Mouse (Mus musculus): ENCODE data around the gene Greb1. TPM values are rescaled to one million over a fixed set of nuclear protein-coding genes. Genes with fewer than 3 reads are reported as not detected.
"Not testable (repeated sequence)": the region's sequence is repeated elsewhere in the genome, so short reads cannot be mapped to it uniquely, and the experiment has no call there.

Gene Greb1
- total RNA-seq, 1 experiment, result 3.2 TPM

DNA sequence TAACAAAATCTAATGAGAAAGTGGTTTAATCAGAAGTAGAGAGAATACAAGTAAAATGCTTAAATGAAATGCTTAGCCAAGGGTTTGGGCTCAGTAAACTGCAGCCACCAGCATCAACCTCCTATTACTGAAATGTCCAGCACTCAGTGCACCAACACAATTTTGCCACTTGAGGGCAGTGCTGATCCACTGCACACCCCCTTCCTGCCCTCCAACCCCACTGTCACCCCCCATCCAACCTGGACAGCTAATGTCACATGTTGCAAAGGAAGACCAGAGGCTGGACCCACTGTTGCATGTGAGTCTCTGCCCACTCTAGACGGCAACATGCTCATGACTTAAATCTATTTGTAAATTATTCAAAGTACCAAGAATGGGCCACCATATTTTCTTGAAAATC lies 83.0 kb downstream of the Greb1 start:
- TF ChIP-seq HCFC1 (IDR thresholded peaks at IDR 0.05; ENCODE audit: borderline replicate concordance, insufficient read depth, low read length) (no peak), CHD2 (IDR thresholded peaks at IDR 0.05; ENCODE audit: low read depth, low read length) (no peak), ZC3H11A (IDR thresholded peaks at IDR 0.05; ENCODE audit: borderline replicate concordance, low read depth, low read length) (peak; percentile 76), ZNF384 (IDR thresholded peaks at IDR 0.05; ENCODE audit: low read depth, low read length) (no peak)
- no peak overlapping the region for H3K9ac ChIP-seq (ENCODE audit: insufficient read depth, low read depth, low read length, poor library complexity, severe bottlenecking)
- H3K36me3 ChIP-seq (ENCODE audit: control insufficient read depth, insufficient read depth, low read length, poor library complexity, severe bottlenecking), result no peaks in the 10 kb centered on the region
- no peaks in the 10 kb centered on the region for H3K9me3 ChIP-seq (ENCODE audit: control insufficient read depth, insufficient read depth, low read depth, low read length)
- no peak overlapping the region for H3K27ac ChIP-seq (ENCODE audit: insufficient read depth, low read depth, low read length, poor library complexity, severe bottlenecking)
- H3K4me3 ChIP-seq (ENCODE audit: insufficient read depth in 1 of 2, low read depth in 1 of 2, low read length in 2 of 2, poor library complexity in 1 of 2, severe bottlenecking in 1 of 2), result no peak overlapping the region
- in situ Hi-C loops (cut with MboI; ENCODE audit: low sequenced_read_pairs in 2 of 2, unreplicated experiment in 2 of 2), result loop anchor here in 1 of 2 experiments (10.0 to 25.0 kb wide), 2 partner anchors 87 to 295 kb away; partner anchors contain the start of genes 2410004P03Rik, Greb1 and Pqlc3
- DNase-seq (ENCODE audit: low read depth, low spot score), result no peak
- no peaks in the 10 kb centered on the region for H3K4me1 ChIP-seq (ENCODE audit: control insufficient read depth in 2 of 2, insufficient read depth in 2 of 2, low read length in 2 of 2, poor library complexity in 1 of 2)

DNA sequence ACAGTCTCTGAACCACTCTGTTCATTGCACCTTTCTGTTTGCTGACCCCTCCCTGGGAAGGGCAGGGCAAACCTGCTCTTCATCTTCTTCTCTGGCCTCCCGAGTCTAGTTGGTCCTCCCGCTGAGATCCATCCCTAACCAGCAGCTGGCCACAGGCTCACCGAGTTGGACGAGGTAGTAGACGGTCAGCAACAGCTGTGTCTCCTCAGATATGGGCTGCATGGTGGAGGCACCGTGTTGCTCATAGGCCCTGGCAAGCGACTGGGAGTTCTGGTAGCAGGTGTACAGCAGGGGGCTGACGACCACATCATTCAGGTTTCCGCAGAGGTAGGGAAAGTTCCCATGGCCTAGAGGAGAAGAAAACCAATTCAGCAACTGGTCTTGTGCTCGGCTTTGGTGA lies 86.1 kb downstream of the Greb1 start:
- H3K36me3 ChIP-seq (ENCODE audit: control insufficient read depth, insufficient read depth, low read length, poor library complexity, severe bottlenecking), result no peaks in the 10 kb centered on the region
- in situ Hi-C loops (cut with MboI; ENCODE audit: low sequenced_read_pairs in 2 of 2, unreplicated experiment in 2 of 2), result loop anchor here in 1 of 2 experiments (10.0 to 25.0 kb wide), 2 partner anchors 90 to 298 kb away; partner anchors contain the start of genes 2410004P03Rik, Greb1 and Pqlc3

DNA sequence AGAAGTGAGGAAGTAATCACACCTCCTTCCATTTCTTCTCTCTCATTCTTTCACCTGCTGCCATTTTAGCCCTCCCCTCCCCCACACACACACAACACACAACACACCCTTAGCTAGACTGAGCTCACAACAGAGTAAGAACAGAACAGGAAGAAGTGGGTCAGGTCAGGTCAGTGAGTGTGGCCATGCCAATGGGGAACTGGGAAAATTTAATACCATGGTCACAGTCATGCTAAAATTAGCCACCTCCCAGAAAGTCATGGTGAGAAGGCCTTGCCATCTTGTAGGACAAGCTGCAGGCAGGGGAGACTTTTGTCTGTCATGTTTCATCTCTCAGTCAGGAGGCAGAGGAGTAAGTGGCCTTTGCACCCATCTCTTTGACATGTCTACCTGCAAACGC lies 102.0 kb downstream of the Greb1 start:
- no peak overlapping the region for H3K9ac ChIP-seq (ENCODE audit: insufficient read depth, low read depth, low read length, poor library complexity, severe bottlenecking)
- DNase-seq (ENCODE audit: low read depth, low spot score), result no peak
- no peaks in the 10 kb centered on the region for H3K4me1 ChIP-seq (ENCODE audit: control insufficient read depth in 2 of 2, insufficient read depth in 2 of 2, low read length in 2 of 2, poor library complexity in 1 of 2)
- no peak overlapping the region for H3K27ac ChIP-seq (ENCODE audit: insufficient read depth, low read depth, low read length, poor library complexity, severe bottlenecking)
- no peak for TF ChIP-seq HCFC1 (IDR thresholded peaks at IDR 0.05; ENCODE audit: borderline replicate concordance, insufficient read depth, low read length)
- TF ChIP-seq ZC3H11A (IDR thresholded peaks at IDR 0.05; ENCODE audit: borderline replicate concordance, low read depth, low read length), result no peak
- TF ChIP-seq ZNF384 (IDR thresholded peaks at IDR 0.05; ENCODE audit: low read depth, low read length), result no peak
- no peak for TF ChIP-seq MAFK (IDR thresholded peaks at IDR 0.05; ENCODE audit: insufficient read depth, low read depth, low read length)
- TF ChIP-seq CHD2 (IDR thresholded peaks at IDR 0.05; ENCODE audit: low read depth, low read length), result no peak
- in situ Hi-C loops (cut with MboI; ENCODE audit: low sequenced_read_pairs in 2 of 2, unreplicated experiment in 2 of 2), result no loop called here
- H3K4me3 ChIP-seq (ENCODE audit: insufficient read depth in 1 of 2, low read depth in 1 of 2, low read length in 2 of 2, poor library complexity in 1 of 2, severe bottlenecking in 1 of 2), result no peak overlapping the region
- no peaks in the 10 kb centered on the region for H3K9me3 ChIP-seq (ENCODE audit: control insufficient read depth, insufficient read depth, low read depth, low read length)
- peaks cover 3% of the 10 kb centered on the region; the same call in 1 of the 2 replicates for H3K36me3 ChIP-seq (ENCODE audit: control insufficient read depth, insufficient read depth, low read length, poor library complexity, severe bottlenecking)

More for the DNA sequence above, 86.1 kb downstream of the Greb1 start:
- no peak overlapping the region for H3K4me3 ChIP-seq (ENCODE audit: insufficient read depth in 1 of 2, low read depth in 1 of 2, low read length in 2 of 2, poor library complexity in 1 of 2, severe bottlenecking in 1 of 2)
- no peak overlapping the region for H3K27ac ChIP-seq (ENCODE audit: insufficient read depth, low read depth, low read length, poor library complexity, severe bottlenecking)
- DNase-seq (ENCODE audit: low read depth, low spot score), result no peak
- no peaks in the 10 kb centered on the region for H3K4me1 ChIP-seq (ENCODE audit: control insufficient read depth in 2 of 2, insufficient read depth in 2 of 2, low read length in 2 of 2, poor library complexity in 1 of 2)
- no peaks in the 10 kb centered on the region for H3K9me3 ChIP-seq (ENCODE audit: control insufficient read depth, insufficient read depth, low read depth, low read length)
- TF ChIP-seq HCFC1 (IDR thresholded peaks at IDR 0.05; ENCODE audit: borderline replicate concordance, insufficient read depth, low read length), result no peak
- no peak for TF ChIP-seq ZNF384 (IDR thresholded peaks at IDR 0.05; ENCODE audit: low read depth, low read length)
- TF ChIP-seq MAFK (IDR thresholded peaks at IDR 0.05; ENCODE audit: insufficient read depth, low read depth, low read length), result no peak
- TF ChIP-seq ZC3H11A (IDR thresholded peaks at IDR 0.05; ENCODE audit: borderline replicate concordance, low read depth, low read length), result no peak
- TF ChIP-seq CHD2 (IDR thresholded peaks at IDR 0.05; ENCODE audit: low read depth, low read length), result no peak
- no peak overlapping the region for H3K9ac ChIP-seq (ENCODE audit: insufficient read depth, low read depth, low read length, poor library complexity, severe bottlenecking)

DNA sequence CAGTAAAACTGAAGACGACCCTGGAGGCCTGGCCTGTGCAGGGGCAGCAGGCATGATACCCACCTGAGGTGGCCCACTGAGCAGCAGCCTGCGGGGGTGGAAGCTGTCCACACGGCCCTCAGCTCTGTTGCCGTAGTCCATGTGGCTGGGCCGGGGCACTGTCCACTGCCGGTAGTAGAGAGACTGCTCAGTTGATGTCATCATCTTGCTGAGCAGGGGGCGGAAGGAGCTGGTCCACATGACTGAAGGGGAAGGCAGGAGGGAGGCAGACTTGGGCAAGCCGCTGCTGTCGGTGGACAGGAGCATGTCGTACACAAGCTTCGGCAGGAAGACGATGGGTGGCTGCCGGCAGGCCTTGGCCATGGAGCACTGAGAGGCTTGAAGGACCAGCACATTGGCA lies 104.5 kb downstream of the Greb1 start:
- H3K4me1 ChIP-seq (ENCODE audit: control insufficient read depth in 2 of 2, insufficient read depth in 2 of 2, low read length in 2 of 2, poor library complexity in 1 of 2), result no peaks in the 10 kb centered on the region
- peaks cover 3% of the 10 kb centered on the region; the same call in 1 of the 2 replicates for H3K36me3 ChIP-seq (ENCODE audit: control insufficient read depth, insufficient read depth, low read length, poor library complexity, severe bottlenecking)
- in situ Hi-C loops (cut with MboI; ENCODE audit: low sequenced_read_pairs in 2 of 2, unreplicated experiment in 2 of 2), result no loop called here
- no peak for DNase-seq (ENCODE audit: low read depth, low spot score)
- H3K27ac ChIP-seq (ENCODE audit: insufficient read depth, low read depth, low read length, poor library complexity, severe bottlenecking), result no peak overlapping the region
- TF ChIP-seq ZNF384 (IDR thresholded peaks at IDR 0.05; ENCODE audit: low read depth, low read length), result no peak
- no peak for TF ChIP-seq HCFC1 (IDR thresholded peaks at IDR 0.05; ENCODE audit: borderline replicate concordance, insufficient read depth, low read length)
- TF ChIP-seq MAFK (IDR thresholded peaks at IDR 0.05; ENCODE audit: insufficient read depth, low read depth, low read length), result no peak
- no peak for TF ChIP-seq ZC3H11A (IDR thresholded peaks at IDR 0.05; ENCODE audit: borderline replicate concordance, low read depth, low read length)
- no peak for TF ChIP-seq CHD2 (IDR thresholded peaks at IDR 0.05; ENCODE audit: low read depth, low read length)
- no peak overlapping the region for H3K4me3 ChIP-seq (ENCODE audit: insufficient read depth in 1 of 2, low read depth in 1 of 2, low read length in 2 of 2, poor library complexity in 1 of 2, severe bottlenecking in 1 of 2)
- no peaks in the 10 kb centered on the region for H3K9me3 ChIP-seq (ENCODE audit: control insufficient read depth, insufficient read depth, low read depth, low read length)
- no peak overlapping the region for H3K9ac ChIP-seq (ENCODE audit: insufficient read depth, low read depth, low read length, poor library complexity, severe bottlenecking)

DNA sequence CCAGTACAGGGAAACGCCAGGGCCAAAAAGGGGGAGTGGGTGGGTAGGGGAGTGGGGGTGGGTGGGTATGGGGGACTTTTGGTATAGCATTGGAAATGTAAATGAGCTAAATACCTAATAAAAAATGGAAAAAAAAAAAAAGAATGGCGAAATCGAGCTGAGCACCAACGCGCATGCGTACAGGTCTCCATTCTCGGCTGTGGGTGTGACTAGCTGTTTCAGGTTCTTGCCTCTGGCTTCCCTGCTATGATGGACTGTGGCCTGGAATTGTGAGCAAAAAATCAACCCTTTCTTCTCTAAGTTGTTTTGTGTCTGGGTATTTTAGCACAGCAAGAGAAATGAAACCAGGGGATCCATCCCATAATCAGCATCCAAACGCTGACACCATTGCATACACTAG lies 105.4 kb downstream of the Greb1 start:
- H3K4me1 ChIP-seq (ENCODE audit: control insufficient read depth in 2 of 2, insufficient read depth in 2 of 2, low read length in 2 of 2, poor library complexity in 1 of 2); H3K36me3 ChIP-seq (ENCODE audit: control insufficient read depth, insufficient read depth, low read length, poor library complexity, severe bottlenecking); H3K9ac ChIP-seq (ENCODE audit: insufficient read depth, low read depth, low read length, poor library complexity, severe bottlenecking); H3K9me3 ChIP-seq (ENCODE audit: control insufficient read depth, insufficient read depth, low read depth, low read length); H3K4me3 ChIP-seq (ENCODE audit: insufficient read depth in 1 of 2, low read depth in 1 of 2, low read length in 2 of 2, poor library complexity in 1 of 2, severe bottlenecking in 1 of 2); DNase-seq (ENCODE audit: low read depth, low spot score); H3K27ac ChIP-seq (ENCODE audit: insufficient read depth, low read depth, low read length, poor library complexity, severe bottlenecking); in situ Hi-C loops (cut with MboI; ENCODE audit: low sequenced_read_pairs in 2 of 2, unreplicated experiment in 2 of 2): not testable (repeated sequence)
